Comparison of ENCODE assay signal across 30 mouse cellular contexts in genomic region chr6:134678037-134678436, GRCm38 (mm10). TPM values are rescaled to one million over a fixed set of nuclear protein-coding genes. Genes with fewer than 3 reads are reported as not detected.
A peak's percentile ranks its signal among the peaks of the same experiment; 100 is the strongest.
DNase-seq lines count a peak whose midpoint lies in the region; ATAC-seq and TF ChIP-seq lines count a peak whose summit lies in the region.
"Had no signal": no experiment of that assay in that cellular context is flagged by ENCODE, and none has a peak within 500 bp of the region (broad histone marks: within the 10 kb centered on the region; RNA-seq: fewer than 3 reads in every experiment).

No protein-coding gene starts in this region.

- peak; percentile 26; the same call in 1 of the 2 replicates for ATAC-seq in common myeloid progenitor, adult 5-6 weeks (replicated peaks; ENCODE audit: low read depth, poor library complexity, severe bottlenecking)
- peak; percentile 96 for ATAC-seq in intestine, postnatal 0 days
- peak; percentile 39 for ATAC-seq in liver, embryonic 16.5 days (ENCODE audit: low read depth)
- ATAC-seq in stomach, postnatal 0 days (ENCODE audit: low FRiP score, low TSS enrichment) = peak; percentile 53; the same call in 1 of the 2 replicates
- no peak for ATAC-seq in midbrain, embryonic 13.5 days
- ATAC-seq in midbrain, embryonic 15.5 days (replicated peaks) = no peak
- ATAC-seq: forebrain, embryonic 13.5 days had no signal

- 0 out of 2 replicates have a peak overlapping the region, but pooled peaks have one; percentile 17 for H3K4me2 ChIP-seq in intestine, postnatal 0 days (replicated peaks; ENCODE audit: low read depth)
- no peak overlapping the region for H3K4me2 ChIP-seq in liver, embryonic 16.5 days (ENCODE audit: low read depth, low read length)
- H3K4me2 ChIP-seq in stomach, postnatal 0 days (replicated peaks; ENCODE audit: low read depth) = no peak overlapping the region
- H3K4me2 ChIP-seq in midbrain, embryonic 13.5 days (replicated peaks) = no peak overlapping the region
- no peak overlapping the region for H3K4me2 ChIP-seq in midbrain, embryonic 15.5 days
- H3K4me2 ChIP-seq: forebrain, embryonic 13.5 days; heart, embryonic 15.5 days; hindbrain, embryonic 12.5 days; limb, embryonic 13.5 days had no signal

- H3K9me3 ChIP-seq in intestine, postnatal 0 days (ENCODE audit: control insufficient read depth) = no peaks in the 10 kb centered on the region
- no peaks in the 10 kb centered on the region for H3K9me3 ChIP-seq in liver, embryonic 16.5 days (replicated peaks; ENCODE audit: control insufficient read depth, low read length)
- no peaks in the 10 kb centered on the region for H3K9me3 ChIP-seq in stomach, postnatal 0 days (ENCODE audit: control insufficient read depth, low read length)
- no peaks in the 10 kb centered on the region for H3K9me3 ChIP-seq in midbrain, embryonic 13.5 days
- no peaks in the 10 kb centered on the region for H3K9me3 ChIP-seq in midbrain, embryonic 15.5 days
- H3K9me3 ChIP-seq: forebrain, embryonic 13.5 days; heart, embryonic 10.5 days; heart, embryonic 15.5 days; hindbrain, embryonic 12.5 days; limb, embryonic 13.5 days; midbrain, embryonic 10.5 days had no signal

- H3K27ac ChIP-seq in intestine, postnatal 0 days (ENCODE audit: low read depth, low read length) = no peak overlapping the region
- no peak overlapping the region for H3K27ac ChIP-seq in liver, embryonic 16.5 days (ENCODE audit: low read length)
- no peak overlapping the region for H3K27ac ChIP-seq in stomach, postnatal 0 days (replicated peaks)
- no peak overlapping the region for H3K27ac ChIP-seq in midbrain, embryonic 13.5 days
- no peak overlapping the region for H3K27ac ChIP-seq in midbrain, embryonic 15.5 days
- H3K27ac ChIP-seq: forebrain, embryonic 13.5 days; heart, embryonic 10.5 days; heart, embryonic 15.5 days; hindbrain, embryonic 12.5 days; left cerebral cortex, adult 2 months; limb, embryonic 13.5 days; macrophage; midbrain, embryonic 10.5 days had no signal

- H3K4me1 ChIP-seq in intestine, postnatal 0 days (replicated peaks; ENCODE audit: control insufficient read depth, insufficient read depth, low read length) = no peaks in the 10 kb centered on the region
- no peaks in the 10 kb centered on the region; the same call in 1 of the 2 replicates for H3K4me1 ChIP-seq in liver, embryonic 16.5 days (ENCODE audit: control insufficient read depth, low read depth, low read length)
- no peaks in the 10 kb centered on the region for H3K4me1 ChIP-seq in stomach, postnatal 0 days (replicated peaks; ENCODE audit: control insufficient read depth, insufficient read depth)
- H3K4me1 ChIP-seq in midbrain, embryonic 13.5 days (replicated peaks) = 0 out of 2 replicates have a peak, but pooled peaks cover 2% of the 10 kb centered on the region
- H3K4me1 ChIP-seq in midbrain, embryonic 15.5 days = no peaks in the 10 kb centered on the region
- H3K4me1 ChIP-seq: forebrain, embryonic 13.5 days; heart, embryonic 10.5 days; heart, embryonic 15.5 days; hindbrain, embryonic 12.5 days; limb, embryonic 13.5 days; midbrain, embryonic 10.5 days had no signal

- no peak overlapping the region for H3K4me3 ChIP-seq in intestine, postnatal 0 days (ENCODE audit: low read depth, low read length)
- H3K4me3 ChIP-seq in liver, embryonic 16.5 days (ENCODE audit: low read depth, low read length) = no peak overlapping the region
- no peak overlapping the region for H3K4me3 ChIP-seq in stomach, postnatal 0 days (ENCODE audit: low read depth, low read length)
- no peak overlapping the region for H3K4me3 ChIP-seq in midbrain, embryonic 13.5 days (replicated peaks)
- no peak overlapping the region for H3K4me3 ChIP-seq in midbrain, embryonic 15.5 days
- H3K4me3 ChIP-seq: forebrain, embryonic 13.5 days; heart, embryonic 10.5 days; heart, embryonic 15.5 days; hindbrain, embryonic 12.5 days; left cerebral cortex, adult 2 months; limb, embryonic 13.5 days; midbrain, embryonic 10.5 days had no signal

- no peak for TF ChIP-seq EP300 in stomach, postnatal 0 days (optimal IDR thresholded peaks at IDR 0.05)

- WGBS in intestine, postnatal 0 days = 29% methylated on average over 3 of the region's 3 CpGs
- WGBS in liver, embryonic 16.5 days (ENCODE audit: insufficient replicate concordance) = 22% methylated on average over 3 of the region's 3 CpGs
- WGBS in stomach, postnatal 0 days = 61% methylated on average over 3 of the region's 3 CpGs
- 85% methylated on average over 3 of the region's 3 CpGs for WGBS in midbrain, embryonic 13.5 days
- 83% methylated on average over 3 of the region's 3 CpGs for WGBS in midbrain, embryonic 15.5 days

- no peaks in the 10 kb centered on the region for H3K27me3 ChIP-seq in intestine, postnatal 0 days (replicated peaks; ENCODE audit: control insufficient read depth, insufficient read depth, low read length)
- no peaks in the 10 kb centered on the region for H3K27me3 ChIP-seq in liver, embryonic 16.5 days (ENCODE audit: control insufficient read depth, insufficient read depth, low read depth, low read length)
- no peaks in the 10 kb centered on the region for H3K27me3 ChIP-seq in stomach, postnatal 0 days (ENCODE audit: control insufficient read depth, insufficient read depth, low read length)
- H3K27me3 ChIP-seq in midbrain, embryonic 13.5 days = no peaks in the 10 kb centered on the region
- no peaks in the 10 kb centered on the region for H3K27me3 ChIP-seq in midbrain, embryonic 15.5 days (replicated peaks)
- H3K27me3 ChIP-seq: forebrain, embryonic 13.5 days; heart, embryonic 15.5 days; hindbrain, embryonic 12.5 days; limb, embryonic 13.5 days had no signal

- peak; percentile 8; the same call in 1 of the 2 replicates for TF ChIP-seq CTCF in intestine, postnatal 0 days (IDR thresholded peaks at IDR 0.05; ENCODE audit: low read depth)
- no peak for TF ChIP-seq CTCF in stomach, postnatal 0 days (IDR thresholded peaks at IDR 0.05; ENCODE audit: low read depth)

- H3K9ac ChIP-seq in intestine, postnatal 0 days (ENCODE audit: low read depth, low read length) = no peak overlapping the region
- no peak overlapping the region for H3K9ac ChIP-seq in liver, embryonic 16.5 days (ENCODE audit: low read depth, low read length)
- H3K9ac ChIP-seq in stomach, postnatal 0 days (ENCODE audit: low read length) = no peak overlapping the region
- no peak overlapping the region for H3K9ac ChIP-seq in midbrain, embryonic 13.5 days (replicated peaks)
- H3K9ac ChIP-seq in midbrain, embryonic 15.5 days = no peak overlapping the region
- H3K9ac ChIP-seq: forebrain, embryonic 13.5 days; heart, embryonic 15.5 days; hindbrain, embryonic 12.5 days; limb, embryonic 13.5 days had no signal

- no peaks in the 10 kb centered on the region for H3K36me3 ChIP-seq in intestine, postnatal 0 days (ENCODE audit: control insufficient read depth, insufficient read depth)
- H3K36me3 ChIP-seq in liver, embryonic 16.5 days (ENCODE audit: control insufficient read depth, insufficient read depth) = no peaks in the 10 kb centered on the region
- no peaks in the 10 kb centered on the region for H3K36me3 ChIP-seq in stomach, postnatal 0 days (ENCODE audit: control insufficient read depth, insufficient read depth, low read length)
- no peaks in the 10 kb centered on the region for H3K36me3 ChIP-seq in midbrain, embryonic 13.5 days
- H3K36me3 ChIP-seq in midbrain, embryonic 15.5 days (replicated peaks) = no peaks in the 10 kb centered on the region
- H3K36me3 ChIP-seq: heart, embryonic 10.5 days; heart, embryonic 15.5 days; hindbrain, embryonic 12.5 days; limb, embryonic 13.5 days; midbrain, embryonic 10.5 days had no signal

- no peak for DNase-seq in stomach, postnatal 0 days (ENCODE audit: low spot score)
- DNase-seq in right cerebral cortex, adult 2 months (ENCODE audit: low spot score in 2 of 2) = no peak
- DNase-seq: adrenal gland, adult 8-10 months; B cell, adult 2 months; cerebellum, adult 8-10 months; cerebellum, postnatal 25 days; gastrocnemius, postnatal 25 days; heart, adult 11 months; kidney, adult 8-10 months; kidney, postnatal 10 days; lung, adult 2 months; lung, postnatal 10 days; retina, postnatal 1 day; right cerebral cortex, postnatal 25 days; spleen, adult 18-20 months; thymus, adult 2 months; thymus, postnatal 36 days had no signal

RNA-seq across cellular contexts. Expression of gene Borcs5, which starts 38.7 kb away (rescaled TPM):
- 12.4 and 13.4 TPM in 2 replicates for total RNA-seq in common myeloid progenitor, adult 5-6 weeks (2017)
- 13.5 and 15.1 TPM in 2 replicates for polyA plus RNA-seq in intestine, postnatal 0 days (2015; fragmentation: Nextera tagmentation; extraction: Ambion mirVana)
- 6.4 and 8.2 TPM in 2 replicates for polyA plus RNA-seq in liver, embryonic 16.5 days (2015; fragmentation: Nextera tagmentation; extraction: Ambion mirVana)
- polyA plus RNA-seq in stomach, postnatal 0 days (2015; fragmentation: Nextera tagmentation; extraction: Ambion mirVana) = 17.7 and 20.7 TPM in 2 replicates
- 46.9 and 48.6 TPM in 2 replicates for polyA plus RNA-seq in midbrain, embryonic 13.5 days (2015; fragmentation: Nextera tagmentation; extraction: Ambion mirVana)
- 48.6 and 49.7 TPM in 2 replicates for polyA plus RNA-seq in midbrain, embryonic 15.5 days (2015; fragmentation: Nextera tagmentation; extraction: Ambion mirVana)

RNA-seq across cellular contexts. Expression of gene Mansc1, which starts 45.7 kb away (rescaled TPM):
- 4.8 and 6.1 TPM in 2 replicates for total RNA-seq in common myeloid progenitor, adult 5-6 weeks (2017)
- 5.8 and 6.5 TPM in 2 replicates for polyA plus RNA-seq in intestine, postnatal 0 days (2015; fragmentation: Nextera tagmentation; extraction: Ambion mirVana)
- polyA plus RNA-seq in liver, embryonic 16.5 days (2015; fragmentation: Nextera tagmentation; extraction: Ambion mirVana) = 0.78 and 0.80 TPM in 2 replicates
- polyA plus RNA-seq in stomach, postnatal 0 days (2015; fragmentation: Nextera tagmentation; extraction: Ambion mirVana) = 17.1 and 18.2 TPM in 2 replicates
- 0.92 and 1.1 TPM in 2 replicates for polyA plus RNA-seq in midbrain, embryonic 13.5 days (2015; fragmentation: Nextera tagmentation; extraction: Ambion mirVana)
- 1.1 TPM in 2 replicates for polyA plus RNA-seq in midbrain, embryonic 15.5 days (2015; fragmentation: Nextera tagmentation; extraction: Ambion mirVana)

Comparison
In these comparisons a context has a peak if more than half of its experiments do, and no peak if none do; other contexts are left out.
1. ATAC-seq: peak in common myeloid progenitor, adult 5-6 weeks (single experiment), intestine, postnatal 0 days (single experiment), liver, embryonic 16.5 days (single experiment) and stomach, postnatal 0 days (single experiment); none in midbrain, embryonic 13.5 days (single experiment) and midbrain, embryonic 15.5 days (single experiment).